Mouse (Mus musculus): ENCODE measurements around the gene Phf20. TPM values are rescaled to one million over a fixed set of nuclear protein-coding genes. Genes with fewer than 3 reads are reported as not detected.

The Phf20 gene
- polyA plus RNA-seq, 1 experiment from 2014 or later: 133 TPM

GRCm38 (mm10) chr2:156310945-156311344, 114.7 kb downstream of the Phf20 start:
- ATAC-seq: no peak
- Histone ChIP-seq H3K27me3 (no peaks in the 10 kb centered on the region), H3K4me3 (peak overlapping the region; percentile 88), H3K4me1 (peaks cover 12% of the 10 kb centered on the region), H3K36me3 (ENCODE audit: poor library complexity, severe bottlenecking) (peaks cover 12% of the 10 kb centered on the region), H3K27ac (no peak overlapping the region; the same call in 1 of the 2 replicates), H3K4me2 (peak overlapping the region; percentile 89), H3K9me3 (replicated peaks) (no peaks in the 10 kb centered on the region), H3K9ac (no peak overlapping the region)
- 87% methylated on average over 5 of the region's 5 CpGs for WGBS

- H3K9ac ChIP-seq: peak overlapping the region; percentile 96
- H3K4me1 ChIP-seq: peaks cover 12% of the 10 kb centered on the region
- WGBS: 21% methylated on average over 8 of the region's 8 CpGs
- no peaks in the 10 kb centered on the region for H3K9me3 ChIP-seq (replicated peaks)
- peak overlapping the region; percentile 96 for H3K27ac ChIP-seq
- peaks cover 12% of the 10 kb centered on the region for H3K36me3 ChIP-seq (ENCODE audit: poor library complexity, severe bottlenecking)
- no peaks in the 10 kb centered on the region for H3K27me3 ChIP-seq
- peak overlapping the region; percentile 88 for H3K4me3 ChIP-seq
- H3K4me2 ChIP-seq: peak overlapping the region; percentile 89
- ATAC-seq: no peak
These were observed 115.2 kb downstream of the Phf20 start for GRCm38 (mm10) chr2:156311441-156311840.

- peaks cover 11% of the 10 kb centered on the region for H3K36me3 ChIP-seq (ENCODE audit: poor library complexity, severe bottlenecking)
- under 1% methylated on average over 53 of the region's 53 CpGs for WGBS
- H3K27ac ChIP-seq: peak overlapping the region; percentile 96
- ATAC-seq: peak; percentile 36
- H3K4me3 ChIP-seq: peak overlapping the region; percentile 88
- H3K9ac ChIP-seq: peak overlapping the region; percentile 96
- H3K4me1 ChIP-seq: peaks cover 12% of the 10 kb centered on the region
- H3K9me3 ChIP-seq (replicated peaks): no peaks in the 10 kb centered on the region
- H3K27me3 ChIP-seq: no peaks in the 10 kb centered on the region
- peak overlapping the region; percentile 89 for H3K4me2 ChIP-seq
These were observed 115.6 kb downstream of the Phf20 start for GRCm38 (mm10) chr2:156311841-156312291.

GRCm38 (mm10) chr2:156312297-156312897, 116.1 kb downstream of the Phf20 start, which contains the start of the genes Cnbd2 and Scand1:
Gene Cnbd2, plus strand, starts transcription at chr2:156312299.
Gene Scand1, minus strand, starts transcription at chr2:156312704.
- peaks cover 12% of the 10 kb centered on the region for H3K4me1 ChIP-seq
- H3K4me3 ChIP-seq: peak within 1 kb of the TSS; percentile 88
- peak within 1 kb of the TSS; percentile 89 for H3K4me2 ChIP-seq
- H3K9ac ChIP-seq: peak within 1 kb of the TSS; percentile 96
- no peaks in the 10 kb centered on the region for H3K27me3 ChIP-seq
- under 1% methylated on average over 42 of the region's 49 CpGs for WGBS
- peak; percentile 94 for ATAC-seq
- peak within 1 kb of the TSS; percentile 96 for H3K27ac ChIP-seq
- H3K9me3 ChIP-seq (replicated peaks): no peaks in the 10 kb centered on the region
- H3K36me3 ChIP-seq (ENCODE audit: poor library complexity, severe bottlenecking): peaks cover 6% of the 10 kb centered on the region

- whole genome bisulfite sequencing: 46% methylated on average over 3 of the region's 3 CpGs
- H3K27ac ChIP-seq: 0 out of 2 replicates have a peak overlapping the region, but pooled peaks have one; percentile 96
- no peak for ATAC-seq
- H3K9me3 ChIP-seq (replicated peaks): no peaks in the 10 kb centered on the region
- H3K36me3 ChIP-seq (ENCODE audit: poor library complexity, severe bottlenecking): no peaks in the 10 kb centered on the region
- H3K27me3 ChIP-seq: no peaks in the 10 kb centered on the region
- peaks cover 12% of the 10 kb centered on the region for H3K4me1 ChIP-seq
- peak overlapping the region; percentile 89 for H3K4me2 ChIP-seq
- peak overlapping the region; percentile 96 for H3K9ac ChIP-seq
- peak overlapping the region; percentile 88 for H3K4me3 ChIP-seq
These were observed 116.9 kb downstream of the Phf20 start for GRCm38 (mm10) chr2:156313153-156313552.

GRCm38 (mm10) chr2:156314811-156315210, 118.5 kb downstream of the Phf20 start:
- H3K9me3 ChIP-seq (replicated peaks): no peaks in the 10 kb centered on the region
- no peak overlapping the region for H3K4me3 ChIP-seq
- no peak overlapping the region for H3K4me2 ChIP-seq
- ATAC-seq: no peak
- WGBS: 93% methylated on average over 6 of the region's 6 CpGs
- H3K27ac ChIP-seq: no peak overlapping the region
- no peaks in the 10 kb centered on the region for H3K36me3 ChIP-seq (ENCODE audit: poor library complexity, severe bottlenecking)
- H3K9ac ChIP-seq: no peak overlapping the region
- H3K27me3 ChIP-seq: no peaks in the 10 kb centered on the region
- H3K4me1 ChIP-seq: peaks cover 12% of the 10 kb centered on the region

- no peak overlapping the region for H3K4me2 ChIP-seq
- H3K4me1 ChIP-seq: no peaks in the 10 kb centered on the region
- 0 out of 2 replicates have a peak, but pooled peaks cover 4% of the 10 kb centered on the region for H3K36me3 ChIP-seq (ENCODE audit: poor library complexity, severe bottlenecking)
- H3K9me3 ChIP-seq (replicated peaks): no peaks in the 10 kb centered on the region
- no peak overlapping the region for H3K27ac ChIP-seq
- H3K9ac ChIP-seq: no peak overlapping the region
- no peak for ATAC-seq
- H3K27me3 ChIP-seq: no peaks in the 10 kb centered on the region
- no peak overlapping the region for H3K4me3 ChIP-seq
These were observed 122.2 kb downstream of the Phf20 start for GRCm38 (mm10) chr2:156318491-156318890.

- Histone ChIP-seq H3K4me2 (no peak overlapping the region), H3K27me3 (no peaks in the 10 kb centered on the region), H3K36me3 (ENCODE audit: poor library complexity, severe bottlenecking) (0 out of 2 replicates have a peak, but pooled peaks cover 4% of the 10 kb centered on the region), H3K9me3 (replicated peaks) (no peaks in the 10 kb centered on the region), H3K4me3 (no peak overlapping the region), H3K4me1 (no peaks in the 10 kb centered on the region), H3K27ac (no peak overlapping the region), H3K9ac (no peak overlapping the region)
- 89% methylated on average over 6 of the region's 6 CpGs for WGBS
- no peak for ATAC-seq
These were observed 125.3 kb downstream of the Phf20 start for GRCm38 (mm10) chr2:156321538-156321937.

GRCm38 (mm10) chr2:156324116-156324588, 127.9 kb downstream of the Phf20 start:
- no peak for ATAC-seq
- Histone ChIP-seq H3K4me1 (no peaks in the 10 kb centered on the region), H3K27ac (no peak overlapping the region), H3K4me2 (no peak overlapping the region), H3K9ac (no peak overlapping the region), H3K36me3 (ENCODE audit: poor library complexity, severe bottlenecking) (0 out of 2 replicates have a peak, but pooled peaks cover 4% of the 10 kb centered on the region), H3K27me3 (no peaks in the 10 kb centered on the region), H3K9me3 (replicated peaks) (0 out of 2 replicates have a peak, but pooled peaks cover 2% of the 10 kb centered on the region), H3K4me3 (no peak overlapping the region)
- 75% methylated on average over 6 of the region's 6 CpGs for WGBS

- Histone ChIP-seq H3K36me3 (ENCODE audit: poor library complexity, severe bottlenecking) (0 out of 2 replicates have a peak, but pooled peaks cover 4% of the 10 kb centered on the region), H3K9ac (no peak overlapping the region), H3K27me3 (no peaks in the 10 kb centered on the region), H3K27ac (no peak overlapping the region), H3K4me2 (no peak overlapping the region), H3K9me3 (replicated peaks) (0 out of 2 replicates have a peak, but pooled peaks cover 2% of the 10 kb centered on the region), H3K4me3 (no peak overlapping the region), H3K4me1 (no peaks in the 10 kb centered on the region)
- ATAC-seq: no peak
- 54% methylated on average over 5 of the region's 5 CpGs for WGBS
These were observed 128.4 kb downstream of the Phf20 start for GRCm38 (mm10) chr2:156324681-156325080.

GRCm38 (mm10) chr2:156330681-156331080, 134.4 kb downstream of the Phf20 start:
- Histone ChIP-seq H3K9me3 (replicated peaks) (0 out of 2 replicates have a peak, but pooled peaks cover 2% of the 10 kb centered on the region), H3K4me2 (no peak overlapping the region), H3K4me3 (no peak overlapping the region), H3K36me3 (ENCODE audit: poor library complexity, severe bottlenecking) (no peaks in the 10 kb centered on the region), H3K9ac (no peak overlapping the region), H3K27me3 (no peaks in the 10 kb centered on the region), H3K27ac (no peak overlapping the region), H3K4me1 (no peaks in the 10 kb centered on the region)
- 87% methylated on average over 1 of the region's 1 CpGs for WGBS
- no peak for ATAC-seq

- Histone ChIP-seq H3K27me3 (no peaks in the 10 kb centered on the region), H3K27ac (no peak overlapping the region), H3K36me3 (ENCODE audit: poor library complexity, severe bottlenecking) (no peaks in the 10 kb centered on the region), H3K4me1 (no peaks in the 10 kb centered on the region), H3K9ac (no peak overlapping the region), H3K9me3 (replicated peaks) (0 out of 2 replicates have a peak, but pooled peaks cover 2% of the 10 kb centered on the region), H3K4me3 (no peak overlapping the region), H3K4me2 (no peak overlapping the region)
- 87% methylated on average over 7 of the region's 7 CpGs for WGBS
- ATAC-seq: no peak
These were observed 135.2 kb downstream of the Phf20 start for GRCm38 (mm10) chr2:156331446-156331965.

Measured in forebrain, embryonic 13.5 days (tissue).